Mouse (Mus musculus): ENCODE results near the gene Gpank1. TPM values are rescaled to one million over a fixed set of nuclear protein-coding genes. Genes with fewer than 3 reads are reported as not detected.

The Gpank1 gene
- polyA plus RNA-seq (2012; rRNA removed): 22.2 and 25.0 TPM in 2 replicates

GRCm38 (mm10) chr17:35121143-35121799 lies at the start of gene Gpank1:
Gene Gpank1, plus strand, starts transcription at chr17:35121455.

GRCm38 (mm10) chr17:35076507-35077176 lies 44.6 kb upstream of the Gpank1 start, which contains the start of gene Ly6g6e:
Gene Ly6g6e, plus strand, starts transcription at chr17:35076902.

GRCm38 (mm10) chr17:35077786-35078233 lies 43.4 kb upstream of the Gpank1 start, which contains the start of gene Ly6g6d:
Gene Ly6g6d, minus strand, starts transcription at chr17:35078065.

DNA sequence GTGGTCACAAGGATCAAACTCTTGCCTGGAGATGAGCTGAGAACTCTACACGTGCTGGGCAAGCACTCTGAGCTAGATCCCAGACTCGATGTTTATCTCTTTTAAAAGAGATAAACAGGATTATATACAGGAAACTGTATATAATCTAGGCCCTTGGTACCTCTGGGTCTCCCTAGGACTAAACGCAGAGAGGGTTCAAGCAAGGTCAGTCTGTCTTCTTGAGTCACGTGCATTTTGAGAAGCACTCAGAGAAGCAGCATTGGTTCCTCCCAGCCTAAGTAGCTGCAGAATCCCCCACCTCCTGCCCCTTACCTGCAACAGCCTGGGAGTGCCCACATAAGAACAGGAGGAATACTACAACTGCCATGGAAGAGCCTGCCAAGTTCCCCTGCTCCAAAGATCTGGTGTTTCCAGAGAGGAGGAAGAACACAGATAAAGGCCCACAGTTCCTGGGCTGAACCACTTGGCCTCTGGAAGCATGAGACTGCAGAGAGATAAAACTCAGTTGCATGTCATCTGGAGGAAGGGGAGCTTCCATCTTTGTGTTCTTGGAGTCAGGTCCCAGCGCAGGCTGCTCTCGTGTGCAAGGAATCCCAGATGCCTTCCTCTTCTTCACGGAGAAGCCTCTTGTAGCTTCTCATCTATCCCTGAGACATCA lies 35.9 kb upstream of the Gpank1 start, which contains the start of gene Ly6g6f:
Gene Ly6g6f, minus strand, starts transcription at position 403 of the 658 bp plus-strand sequence.

DNA sequence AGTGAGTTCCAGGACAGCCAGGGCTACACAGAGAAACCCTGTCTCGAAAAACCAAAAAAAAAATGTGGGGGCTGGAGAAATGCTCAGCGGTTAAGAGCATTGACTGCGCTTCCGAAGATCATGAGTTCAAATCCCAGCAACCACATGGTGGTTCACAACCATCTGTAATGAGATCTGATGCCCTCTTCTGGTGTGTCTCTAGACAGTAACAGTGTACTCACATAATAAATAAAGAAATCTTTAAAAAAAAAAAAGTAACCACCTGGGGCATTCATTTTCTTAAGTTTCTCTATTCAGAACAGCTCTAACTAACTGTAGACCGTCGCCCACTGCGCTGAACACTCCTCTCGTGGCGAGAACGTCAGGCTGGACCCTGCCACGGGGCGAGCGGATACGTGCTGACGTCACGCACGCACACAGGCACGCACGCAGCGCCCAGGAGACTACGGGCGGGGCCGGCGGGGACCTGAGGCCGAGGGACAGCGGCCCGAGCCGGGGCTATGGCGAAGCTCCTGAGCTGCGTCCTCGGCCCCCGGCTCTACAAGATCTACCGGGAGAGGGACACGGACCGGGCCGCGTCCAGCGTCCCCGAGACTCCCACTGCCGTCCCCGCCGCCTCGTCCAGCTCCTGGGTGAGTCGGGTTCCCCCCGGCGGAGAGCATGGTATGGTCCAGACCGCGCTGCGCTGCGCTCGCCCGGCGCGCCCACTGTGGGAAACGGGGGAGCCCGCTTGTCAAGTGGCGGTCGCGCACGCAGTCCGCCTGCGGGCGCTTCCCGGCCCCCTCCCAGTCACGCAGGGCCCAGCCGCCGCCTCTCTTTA lies 32.2 kb upstream of the Gpank1 start, which contains the start of gene Abhd16a:
Gene Abhd16a, plus strand, starts transcription at position 439 of the 820 bp plus-strand sequence.

GRCm38 (mm10) chr17:35108097-35108496 lies 13.2 kb upstream of the Gpank1 start, which contains the start of gene Ly6g5c:
Gene Ly6g5c, plus strand, starts transcription at chr17:35108279.

DNA sequence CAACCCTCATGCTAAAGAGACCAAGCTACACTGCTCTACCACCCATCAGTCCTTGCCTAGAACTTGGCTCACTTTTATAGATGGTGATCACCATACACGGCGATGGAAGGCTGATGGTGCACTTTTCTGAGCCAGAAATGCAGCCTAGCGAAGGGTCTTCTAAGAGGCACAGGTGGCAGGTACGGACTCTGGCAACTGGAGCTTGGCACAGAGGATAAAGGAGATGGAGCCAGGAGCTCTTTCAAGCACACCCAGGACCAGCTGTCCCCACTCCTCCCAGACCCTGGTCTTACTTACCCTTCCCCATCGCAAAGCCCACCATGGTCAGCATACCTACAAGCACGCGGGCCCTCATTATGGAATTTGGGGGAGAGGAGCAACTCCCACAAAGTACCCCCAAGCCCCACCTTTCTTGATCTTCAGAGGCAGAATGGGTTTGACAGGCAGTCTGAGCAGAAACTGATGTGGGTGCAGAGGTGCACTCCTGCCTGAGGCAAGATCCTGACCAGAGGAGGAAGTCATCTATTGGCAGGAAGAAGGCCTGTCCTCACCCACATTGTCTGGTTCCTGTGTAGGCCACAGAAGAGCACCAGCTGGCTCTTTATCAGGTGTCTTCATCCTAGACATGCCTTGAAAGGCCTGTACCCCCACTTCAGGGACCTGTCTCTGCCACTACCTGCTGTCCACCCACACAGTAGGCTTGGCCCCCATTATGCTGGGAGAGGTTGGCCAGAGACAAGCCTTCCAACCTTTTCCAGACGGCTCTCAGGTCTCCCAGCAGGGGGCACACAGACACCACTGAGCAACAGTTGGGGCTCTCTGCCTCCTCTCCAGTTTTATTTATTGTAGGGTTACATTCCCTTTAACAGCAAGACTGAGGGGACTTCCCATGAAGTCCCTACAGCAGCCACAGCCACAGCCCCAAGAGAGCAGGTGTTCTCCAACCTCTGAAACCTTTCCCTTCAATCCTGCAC lies 5.9 kb upstream of the Gpank1 start, which contains the start of gene Ly6g5b:
Gene Ly6g5b, minus strand, starts transcription at position 383 of the 974 bp plus-strand sequence.

GRCm38 (mm10) chr17:35121871-35122303 lies 632 bp downstream of the Gpank1 start, which contains the start of gene Csnk2b:
Gene Csnk2b, minus strand, starts transcription at chr17:35122053.

GRCm38 (mm10) chr17:35126206-35126611 lies 5.0 kb downstream of the Gpank1 start, which contains the start of gene D17H6S53E:
Gene D17H6S53E, plus strand, starts transcription at chr17:35126373.

GRCm38 (mm10) chr17:35131500-35132173 lies 10.4 kb downstream of the Gpank1 start, which contains the start of gene Apom:
Gene Apom, minus strand, starts transcription at chr17:35132050.

DNA sequence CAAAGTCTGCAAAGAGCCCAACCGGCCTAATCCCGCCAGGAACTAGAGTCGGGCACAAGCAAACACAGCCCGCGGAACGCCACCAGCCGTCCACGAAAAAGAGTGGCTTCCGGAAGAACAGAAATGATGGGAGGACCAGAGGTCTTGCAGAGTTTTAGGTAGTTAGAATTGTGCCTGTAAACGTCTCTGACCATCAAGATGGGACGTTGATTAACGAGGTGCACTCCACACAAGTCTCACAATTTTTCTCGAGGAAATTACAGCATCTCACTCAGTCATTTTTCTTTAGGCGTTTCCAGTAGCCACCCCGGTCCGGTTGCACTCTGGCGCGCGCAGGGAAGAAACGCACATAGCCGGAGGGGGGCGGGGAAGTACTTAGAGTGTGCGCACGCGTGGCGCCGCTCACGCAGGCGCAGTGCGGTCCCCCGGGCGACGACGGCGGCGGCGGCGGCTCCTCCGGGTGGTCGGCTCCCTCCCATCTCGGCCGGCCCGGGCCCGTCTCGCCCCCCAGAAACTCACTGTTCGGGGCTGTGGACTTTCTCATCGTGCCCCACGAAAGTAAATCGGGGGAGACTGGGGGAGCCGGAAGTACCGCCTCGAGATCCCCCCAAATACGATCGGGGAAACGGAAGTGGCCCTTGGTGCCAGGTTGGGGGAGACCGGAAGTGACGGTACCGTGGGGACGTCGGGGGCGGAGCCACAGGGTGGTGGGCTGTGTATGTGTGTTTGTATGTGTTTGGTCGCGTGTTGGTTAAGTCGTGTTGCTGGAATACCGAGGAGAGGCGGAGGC lies 13.7 kb downstream of the Gpank1 start, which contains the start of gene Bag6:
Gene Bag6, plus strand, starts transcription at position 378 of the 790 bp plus-strand sequence.

GRCm38 (mm10) chr17:35164568-35165450 lies 43.6 kb downstream of the Gpank1 start, which contains the start of gene Prrc2a:
Gene Prrc2a, minus strand, starts transcription at chr17:35164897.

Other genes starting within 250 kb of the Gpank1 start
- 112 and 124 TPM in 2 replicates for gene Zbtb12, start 242.0 kb upstream of the Gpank1 start, polyA plus RNA-seq (2012; rRNA removed)
- gene Gm20547, start 239.4 kb upstream of the Gpank1 start, polyA plus RNA-seq (2012; rRNA removed): not detected in 2 replicates
- 2.2 and 3.4 TPM in 2 replicates for gene C2, start 223.2 kb upstream of the Gpank1 start, polyA plus RNA-seq (2012; rRNA removed)
- gene Ehmt2, start 223.0 kb upstream of the Gpank1 start, polyA plus RNA-seq (2012; rRNA removed): 310 and 337 TPM in 2 replicates
- 0.02 and 0.08 TPM in 2 replicates for gene Slc44a4, start 207.0 kb upstream of the Gpank1 start, polyA plus RNA-seq (2012; rRNA removed)
- 24.0 and 24.4 TPM in 2 replicates for gene Neu1, start 190.2 kb upstream of the Gpank1 start, polyA plus RNA-seq (2012; rRNA removed)
- 4.4 and 6.7 TPM in 2 replicates for gene Hspa1b, start 162.2 kb upstream of the Gpank1 start, polyA plus RNA-seq (2012; rRNA removed)
- not detected in 2 replicates for gene Gm20481, start 151.5 kb upstream of the Gpank1 start, polyA plus RNA-seq (2012; rRNA removed)
- gene Hspa1a, start 149.3 kb upstream of the Gpank1 start, polyA plus RNA-seq (2012; rRNA removed): 4.1 and 5.8 TPM in 2 replicates
- 0.29 and 0.31 TPM in 2 replicates for gene Hspa1l, start 148.8 kb upstream of the Gpank1 start, polyA plus RNA-seq (2012; rRNA removed)
- gene Lsm2, start 139.6 kb upstream of the Gpank1 start, polyA plus RNA-seq (2012; rRNA removed): 113 and 117 TPM in 2 replicates
- 96.9 and 103 TPM in 2 replicates for gene Vars, start 120.5 kb upstream of the Gpank1 start, polyA plus RNA-seq (2012; rRNA removed)
- 0.54 and 0.55 TPM in 2 replicates for gene Vwa7, start 104.9 kb upstream of the Gpank1 start, polyA plus RNA-seq (2012; rRNA removed)
- 6.1 TPM in 2 replicates for gene Sapcd1, start 93.4 kb upstream of the Gpank1 start, polyA plus RNA-seq (2012; rRNA removed)
- gene Msh5, start 74.7 kb upstream of the Gpank1 start, polyA plus RNA-seq (2012; rRNA removed): 4.1 and 6.2 TPM in 2 replicates
- gene Clic1, start 71.5 kb upstream of the Gpank1 start, polyA plus RNA-seq (2012; rRNA removed): 89.1 and 106 TPM in 2 replicates
- 371 and 426 TPM in 2 replicates for gene Ddah2, start 62.4 kb upstream of the Gpank1 start, polyA plus RNA-seq (2012; rRNA removed)
- gene Ly6g6c, start 56.1 kb upstream of the Gpank1 start, polyA plus RNA-seq (2012; rRNA removed): 0.07 and 0.48 TPM in 2 replicates
- gene Mpig6b, start 55.3 kb upstream of the Gpank1 start, polyA plus RNA-seq (2012; rRNA removed): 0.22 and 0.23 TPM in 2 replicates
- gene Ly6g6e, start 44.6 kb upstream of the Gpank1 start, polyA plus RNA-seq (2012; rRNA removed): 3.0 and 7.1 TPM in 2 replicates
- gene Ly6g6d, start 43.4 kb upstream of the Gpank1 start, polyA plus RNA-seq (2012; rRNA removed): 2.3 and 2.8 TPM in 2 replicates
- 0.10 and 0.16 TPM in 2 replicates for gene Ly6g6f, start 35.8 kb upstream of the Gpank1 start, polyA plus RNA-seq (2012; rRNA removed)
- 93.6 and 106 TPM in 2 replicates for gene Abhd16a, start 32.2 kb upstream of the Gpank1 start, polyA plus RNA-seq (2012; rRNA removed)
- not detected in 2 replicates for gene Ly6g5c, start 13.2 kb upstream of the Gpank1 start, polyA plus RNA-seq (2012; rRNA removed)
- 2.9 TPM in 2 replicates for gene Ly6g5b, start 6.0 kb upstream of the Gpank1 start, polyA plus RNA-seq (2012; rRNA removed)
- gene Csnk2b, start 598 bp downstream of the Gpank1 start, polyA plus RNA-seq (2012; rRNA removed): 218 and 221 TPM in 2 replicates
- 4.9 and 5.3 TPM in 2 replicates for gene D17H6S53E, start 4.9 kb downstream of the Gpank1 start, polyA plus RNA-seq (2012; rRNA removed)
- gene Apom, start 10.6 kb downstream of the Gpank1 start, polyA plus RNA-seq (2012; rRNA removed): 1.1 and 1.2 TPM in 2 replicates
- 327 and 363 TPM in 2 replicates for gene Bag6, start 13.7 kb downstream of the Gpank1 start, polyA plus RNA-seq (2012; rRNA removed)
- 357 and 368 TPM in 2 replicates for gene Prrc2a, start 43.4 kb downstream of the Gpank1 start, polyA plus RNA-seq (2012; rRNA removed)
- gene Aif1, start 54.6 kb downstream of the Gpank1 start, polyA plus RNA-seq (2012; rRNA removed): 3.3 and 4.7 TPM in 2 replicates
- 12.8 and 13.3 TPM in 2 replicates for gene Lst1, start 67.0 kb downstream of the Gpank1 start, polyA plus RNA-seq (2012; rRNA removed)
- gene Ltb, start 73.0 kb downstream of the Gpank1 start, polyA plus RNA-seq (2012; rRNA removed): 0.71 and 1.3 TPM in 2 replicates
- gene Tnf, start 80.6 kb downstream of the Gpank1 start, polyA plus RNA-seq (2012; rRNA removed): 0.34 and 0.66 TPM in 2 replicates
- gene Lta, start 83.9 kb downstream of the Gpank1 start, polyA plus RNA-seq (2012; rRNA removed): 0.32 and 0.34 TPM in 2 replicates
- gene Gm16181, start 99.4 kb downstream of the Gpank1 start, polyA plus RNA-seq (2012; rRNA removed): not detected in 2 replicates
- gene Atp6v1g2, start 112.2 kb downstream of the Gpank1 start, polyA plus RNA-seq (2012; rRNA removed): 68.5 and 73.3 TPM in 2 replicates
- 15.6 TPM in 2 replicates for gene Nfkbil1, start 114.3 kb downstream of the Gpank1 start, polyA plus RNA-seq (2012; rRNA removed)
- gene Ddx39b, start 120.3 kb downstream of the Gpank1 start, polyA plus RNA-seq (2012; rRNA removed): 959 and 1,020 TPM in 2 replicates
- 38.6 and 42.0 TPM in 2 replicates for gene H2-D1, start 141.3 kb downstream of the Gpank1 start, polyA plus RNA-seq (2012; rRNA removed)
- 0.09 and 0.10 TPM in 2 replicates for gene H2-Q1, start 198.9 kb downstream of the Gpank1 start, polyA plus RNA-seq (2012; rRNA removed)
- 0.92 and 0.94 TPM in 2 replicates for gene H2-Q2, start 220.8 kb downstream of the Gpank1 start, polyA plus RNA-seq (2012; rRNA removed)